Mouse (Mus musculus) mammary gland, adult 2 months (tissue): Measurements from ENCODE around the gene Tob1. TPM values are rescaled to one million over a fixed set of nuclear protein-coding genes. Genes with fewer than 3 reads are reported as not detected.

Source experiments
- polyA plus RNA-seq: library from polyadenylated mRNA; depleted of rRNA; stranded (reverse); fragments of >200 nt; gene quantifications from 2 replicates; pipeline ENCODE4 v1.2.3, GENCODE M21; 2012; ENCODE audit warnings: low replicate concordance; rRNA removed

The Tob1 gene
- 55.1 and 101 TPM in 2 replicates for polyA plus RNA-seq

DNA sequence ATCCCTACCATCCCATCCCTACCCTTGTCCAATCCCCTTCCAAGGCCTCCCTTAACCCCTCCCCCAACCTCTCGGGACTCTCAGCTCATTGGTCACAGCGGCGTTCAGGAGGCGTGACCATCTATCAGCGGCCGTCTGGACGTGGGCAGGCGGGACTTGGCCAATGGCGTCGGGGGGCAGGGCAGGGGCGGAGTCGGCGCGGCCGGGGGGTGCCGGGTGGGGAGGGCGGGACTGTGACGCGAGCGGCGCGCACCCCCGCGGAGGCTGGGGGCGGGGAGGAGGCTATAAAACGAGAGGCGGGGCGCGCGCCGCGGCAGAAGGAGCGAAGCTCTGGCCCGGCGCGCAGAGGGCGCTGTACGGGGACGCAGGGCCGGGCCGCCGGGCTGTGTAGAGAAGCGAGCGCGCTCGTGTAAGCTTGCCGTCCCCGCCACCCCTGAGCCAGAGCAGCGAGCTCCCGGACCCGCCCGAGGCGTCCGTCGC lies at the start of gene Tob1:
TSS of gene Tob1 (plus strand) at position 331 of the 480 bp plus-strand sequence.

DNA sequence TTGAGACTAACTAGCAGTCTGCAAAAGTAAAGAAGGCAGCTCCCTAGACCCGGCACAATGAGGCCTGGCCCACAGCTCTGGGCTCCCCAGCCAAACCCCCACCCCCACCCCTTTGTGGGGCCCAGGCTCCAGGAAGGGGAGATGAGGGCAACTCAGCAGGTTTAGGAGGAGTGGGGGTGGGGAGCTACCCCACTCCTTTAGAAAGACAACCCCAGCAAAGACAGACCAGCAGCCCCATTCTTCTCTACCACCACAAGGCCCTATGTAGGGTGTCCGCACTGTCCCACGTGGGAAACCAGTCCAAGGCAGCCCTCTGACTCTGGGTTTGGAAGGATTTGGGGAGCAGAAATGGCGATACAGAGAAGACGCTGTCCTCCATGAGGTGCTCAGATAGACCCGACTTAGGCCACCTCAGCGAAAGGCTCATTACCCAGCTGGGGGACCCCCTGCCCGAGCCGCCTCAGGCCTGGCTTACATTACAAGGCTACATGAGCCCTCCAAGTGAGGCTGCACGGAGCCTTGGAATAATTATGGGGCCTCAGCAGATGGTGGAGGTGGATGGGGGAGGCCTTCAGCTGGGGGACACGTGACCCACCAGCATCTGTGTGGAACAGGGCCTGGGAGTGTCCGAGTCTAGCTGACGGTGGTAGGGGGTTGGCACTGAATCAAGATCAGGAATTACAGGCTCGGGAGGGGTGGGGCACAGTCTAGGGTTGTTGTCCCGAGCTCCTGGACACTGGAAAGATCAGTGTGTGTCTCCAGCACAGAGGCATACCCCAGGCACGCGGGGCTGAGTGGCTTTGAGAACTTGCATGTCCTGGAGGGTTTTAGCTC lies 34.9 kb downstream of the Tob1 start, which contains the start of gene Wfikkn2:
TSS of gene Wfikkn2 (minus strand) at position 51 of the 834 bp plus-strand sequence.

Other genes with a start within 250 kb of the Tob1 start
- 9.2 TPM in 1 of 2 replicates, not detected in the other for gene Gm20390, start 243.2 kb upstream of the Tob1 start, polyA plus RNA-seq
- gene Nme1, start 242.9 kb upstream of the Tob1 start, polyA plus RNA-seq = 75.4 and 91.3 TPM in 2 replicates
- gene Spag9, start 215.4 kb upstream of the Tob1 start, polyA plus RNA-seq = 19.9 and 34.3 TPM in 2 replicates
- gene Wfikkn2, start 34.6 kb downstream of the Tob1 start, polyA plus RNA-seq = 0.61 and 2.1 TPM in 2 replicates
- gene Gm21885, start 70.4 kb downstream of the Tob1 start, polyA plus RNA-seq = not detected in 2 replicates
- 5.7 and 14.1 TPM in 2 replicates for gene Luc7l3, start 110.5 kb downstream of the Tob1 start, polyA plus RNA-seq
- gene Ankrd40, start 116.5 kb downstream of the Tob1 start, polyA plus RNA-seq = 131 and 159 TPM in 2 replicates
- gene Abcc3, start 181.5 kb downstream of the Tob1 start, polyA plus RNA-seq = 17.6 and 20.2 TPM in 2 replicates